Mouse (Mus musculus): ENCODE measurements around the gene Vmn1r1. TPM values are rescaled to one million over a fixed set of nuclear protein-coding genes. Genes with fewer than 3 reads are reported as not detected.
A peak's percentile ranks its signal among the peaks of the same experiment; 100 is the strongest.

Gene Vmn1r1
- polyA plus RNA-seq, 1 experiment from 2014 or later = not detected

DNA sequence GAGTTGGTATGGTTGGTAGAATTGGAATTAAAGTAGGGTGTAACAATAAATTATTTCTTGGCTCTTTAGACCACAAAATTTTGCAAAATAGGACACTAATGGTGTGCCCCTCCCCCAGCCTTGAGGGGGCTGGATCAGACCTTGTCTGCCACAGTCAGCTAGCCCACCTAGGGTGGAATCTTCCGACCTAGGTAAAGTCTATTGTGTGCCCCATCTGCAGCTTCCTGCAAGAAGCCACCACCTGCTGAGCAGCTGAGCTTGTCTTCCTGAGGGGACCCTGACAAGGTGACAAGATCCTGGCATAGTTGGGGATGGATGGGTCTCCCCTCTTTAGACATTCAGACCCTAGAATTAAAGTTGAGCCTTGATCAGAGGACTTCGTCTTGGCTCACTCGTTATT lies 4.7 kb downstream of the Vmn1r1 start:
- no peaks in the 10 kb centered on the region for H3K27me3 ChIP-seq (replicated peaks)
- WGBS = 77% methylated on average over 3 of the region's 3 CpGs
- H3K9ac ChIP-seq = no peak overlapping the region
- H3K4me1 ChIP-seq = no peaks in the 10 kb centered on the region
- H3K4me3 ChIP-seq = no peak overlapping the region
- no peak for ATAC-seq (ENCODE audit: extremely low read depth, insufficient number of reproducible peaks, low FRiP score, low TSS enrichment)
- H3K36me3 ChIP-seq = no peaks in the 10 kb centered on the region
- no peak overlapping the region for H3K27ac ChIP-seq (replicated peaks)
- H3K9me3 ChIP-seq = no peaks in the 10 kb centered on the region
- no peak overlapping the region for H3K4me2 ChIP-seq

DNA sequence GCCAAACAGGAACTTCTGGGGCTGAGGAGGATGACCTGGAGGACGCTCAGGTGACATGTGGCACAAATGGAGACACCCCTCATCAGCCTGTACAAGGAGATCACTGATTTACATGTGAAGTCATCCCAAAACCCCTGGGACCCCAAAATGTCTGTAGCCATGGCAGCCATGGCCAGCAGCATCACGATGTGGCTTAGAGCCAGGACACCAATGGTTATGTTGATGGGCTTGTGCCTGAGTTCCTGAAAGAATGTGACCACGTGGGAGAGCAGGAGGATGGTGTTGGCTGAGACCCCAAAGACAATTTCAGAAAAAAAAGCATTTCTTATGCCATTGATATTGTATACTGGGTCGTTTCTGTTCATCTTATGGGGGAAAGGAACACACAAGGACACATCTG lies 6.6 kb downstream of the Vmn1r1 start:
- WGBS = 60% methylated on average over 4 of the region's 4 CpGs
- H3K4me1 ChIP-seq = no peaks in the 10 kb centered on the region

DNA sequence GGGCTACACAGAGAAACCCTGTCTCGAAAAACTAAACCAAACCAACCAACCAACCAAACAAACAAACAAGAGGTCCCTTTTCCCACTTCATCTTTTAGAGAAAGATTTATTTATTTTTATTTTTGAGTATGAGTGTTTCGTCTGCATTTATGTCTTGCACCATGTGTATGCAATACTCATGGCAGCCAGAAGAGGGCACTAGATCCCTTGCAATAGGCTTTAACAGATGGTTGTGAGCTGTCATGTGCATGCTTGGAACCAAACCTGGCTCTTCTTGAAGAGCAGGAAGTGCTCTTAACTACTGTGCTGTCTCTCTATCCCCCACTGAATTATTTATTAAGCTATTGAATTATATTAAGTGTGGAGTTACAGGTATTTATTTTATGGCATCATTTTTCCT lies 14.3 kb downstream of the Vmn1r1 start:
- Histone ChIP-seq H3K4me1 (peaks cover 18% of the 10 kb centered on the region), H3K9me3 (peaks cover 4% of the 10 kb centered on the region; the same call in 1 of the 2 replicates), H3K9ac (no peak overlapping the region), H3K4me3 (no peak overlapping the region), H3K27me3 (replicated peaks) (no peaks in the 10 kb centered on the region), H3K36me3 (no peaks in the 10 kb centered on the region), H3K4me2 (no peak overlapping the region), H3K27ac (replicated peaks) (no peak overlapping the region)
- WGBS = 86% methylated on average over 2 of the region's 2 CpGs
- no peak for ATAC-seq (ENCODE audit: extremely low read depth, insufficient number of reproducible peaks, low FRiP score, low TSS enrichment)

More for the DNA sequence above, 6.6 kb downstream of the Vmn1r1 start:
- H3K27me3 ChIP-seq (replicated peaks) = no peaks in the 10 kb centered on the region
- no peak overlapping the region for H3K27ac ChIP-seq (replicated peaks)
- no peak for ATAC-seq (ENCODE audit: extremely low read depth, insufficient number of reproducible peaks, low FRiP score, low TSS enrichment)
- no peak overlapping the region for H3K9ac ChIP-seq
- H3K9me3 ChIP-seq = no peaks in the 10 kb centered on the region
- H3K36me3 ChIP-seq = no peaks in the 10 kb centered on the region
- H3K4me3 ChIP-seq = no peak overlapping the region
- no peak overlapping the region for H3K4me2 ChIP-seq

DNA sequence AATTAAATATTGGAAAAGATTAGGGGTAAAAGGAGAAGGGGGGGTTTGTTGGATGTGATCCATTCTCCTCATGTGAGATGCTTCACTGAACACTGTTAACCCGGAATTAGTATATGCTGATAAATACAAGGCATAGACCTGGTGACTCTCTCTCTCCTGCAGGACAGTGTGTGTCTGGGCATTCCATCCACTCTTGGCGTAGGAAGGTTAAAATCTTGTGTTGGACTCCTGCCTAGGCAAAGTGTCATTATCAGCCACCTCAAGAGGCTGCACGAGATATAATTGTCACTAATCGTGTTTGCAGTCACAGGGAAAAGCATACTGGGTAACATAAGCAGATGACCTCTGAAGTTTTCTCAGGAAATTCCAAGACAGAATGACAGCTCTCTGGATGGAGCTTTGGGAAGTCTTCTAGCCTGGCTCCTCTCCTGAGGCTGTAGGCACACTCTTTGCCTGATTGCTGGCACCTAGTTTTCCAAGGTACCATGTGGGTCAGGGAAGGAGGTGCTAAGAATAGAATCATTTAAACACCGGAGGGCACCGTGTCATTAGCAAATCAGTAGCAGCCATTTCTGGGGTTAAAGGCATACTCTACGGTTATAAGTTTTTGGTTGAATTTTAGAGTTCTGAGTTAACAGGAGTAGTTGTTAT lies 15.3 kb downstream of the Vmn1r1 start:
- WGBS = 21% methylated on average over 7 of the region's 7 CpGs
- no peak; the same call in 1 of the 2 replicates for ATAC-seq (ENCODE audit: extremely low read depth, insufficient number of reproducible peaks, low FRiP score, low TSS enrichment)

DNA sequence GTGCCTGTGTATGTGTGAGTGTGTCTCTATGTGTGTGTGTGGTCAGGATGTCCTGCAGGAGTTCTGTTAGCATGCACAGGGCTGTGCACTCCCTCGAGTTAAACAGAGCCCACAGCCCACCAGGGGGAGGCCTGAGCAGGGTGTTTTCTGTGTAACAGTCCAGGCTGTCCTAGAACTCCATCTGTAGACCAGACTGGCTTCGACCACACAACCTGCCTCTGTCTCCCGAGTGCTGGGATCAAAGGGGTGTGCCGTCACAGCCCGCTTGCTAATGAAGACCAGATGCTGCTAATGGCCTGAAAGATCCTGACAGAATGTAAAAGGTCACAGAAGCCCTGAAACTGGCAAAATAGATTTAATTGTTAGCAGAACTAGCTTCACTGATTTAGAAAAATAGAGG lies 18.7 kb downstream of the Vmn1r1 start:
- H3K27ac ChIP-seq (replicated peaks) = no peak overlapping the region
- peaks cover 4% of the 10 kb centered on the region; the same call in 1 of the 2 replicates for H3K9me3 ChIP-seq
- peaks cover 18% of the 10 kb centered on the region for H3K4me1 ChIP-seq
- 50% methylated on average over 5 of the region's 5 CpGs for WGBS
- H3K36me3 ChIP-seq = no peaks in the 10 kb centered on the region
- H3K4me3 ChIP-seq = no peak overlapping the region
- ATAC-seq (ENCODE audit: extremely low read depth, insufficient number of reproducible peaks, low FRiP score, low TSS enrichment) = no peak
- H3K4me2 ChIP-seq = no peak overlapping the region
- peaks cover 16% of the 10 kb centered on the region; the same call in 1 of the 2 replicates for H3K27me3 ChIP-seq (replicated peaks)
- no peak overlapping the region for H3K9ac ChIP-seq

More for the DNA sequence above, 15.3 kb downstream of the Vmn1r1 start:
- H3K4me3 ChIP-seq = no peak overlapping the region
- peaks cover 18% of the 10 kb centered on the region for H3K4me1 ChIP-seq
- no peak overlapping the region for H3K9ac ChIP-seq
- H3K27ac ChIP-seq (replicated peaks) = peak overlapping the region; percentile 70
- no peaks in the 10 kb centered on the region for H3K36me3 ChIP-seq
- H3K4me2 ChIP-seq = peak overlapping the region; percentile 27
- H3K27me3 ChIP-seq (replicated peaks) = no peaks in the 10 kb centered on the region
- H3K9me3 ChIP-seq = peaks cover 4% of the 10 kb centered on the region; the same call in 1 of the 2 replicates

DNA sequence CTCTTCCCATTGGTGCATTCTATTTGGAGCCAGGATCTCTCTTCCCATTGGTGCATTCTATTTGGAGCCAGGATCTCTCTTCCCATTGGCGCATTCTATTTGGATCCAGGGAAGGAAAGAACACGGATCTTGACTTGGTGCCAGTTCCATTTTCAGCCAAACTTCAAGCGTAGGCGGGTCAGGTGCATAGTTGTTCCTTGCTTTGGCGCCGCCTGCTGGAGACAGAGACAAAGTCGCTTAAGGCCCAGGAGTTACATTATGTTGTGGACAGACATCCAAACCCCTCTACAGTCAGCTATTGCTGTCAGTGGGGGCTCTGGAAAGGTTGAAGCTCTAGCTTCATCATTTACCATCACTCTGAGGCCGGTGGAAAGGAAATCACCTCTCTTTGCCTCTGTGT lies 21.0 kb downstream of the Vmn1r1 start:
- H3K9me3 ChIP-seq = no peaks in the 10 kb centered on the region
- no peak overlapping the region for H3K9ac ChIP-seq
- no peak for ATAC-seq (ENCODE audit: extremely low read depth, insufficient number of reproducible peaks, low FRiP score, low TSS enrichment)
- 66% methylated on average over 8 of the region's 8 CpGs for WGBS
- peaks cover 10% of the 10 kb centered on the region for H3K4me1 ChIP-seq
- no peak overlapping the region for H3K27ac ChIP-seq (replicated peaks)
- H3K36me3 ChIP-seq = no peaks in the 10 kb centered on the region
- no peak overlapping the region for H3K4me3 ChIP-seq
- peaks cover 22% of the 10 kb centered on the region; the same call in 1 of the 2 replicates for H3K27me3 ChIP-seq (replicated peaks)
- H3K4me2 ChIP-seq = no peak overlapping the region

DNA sequence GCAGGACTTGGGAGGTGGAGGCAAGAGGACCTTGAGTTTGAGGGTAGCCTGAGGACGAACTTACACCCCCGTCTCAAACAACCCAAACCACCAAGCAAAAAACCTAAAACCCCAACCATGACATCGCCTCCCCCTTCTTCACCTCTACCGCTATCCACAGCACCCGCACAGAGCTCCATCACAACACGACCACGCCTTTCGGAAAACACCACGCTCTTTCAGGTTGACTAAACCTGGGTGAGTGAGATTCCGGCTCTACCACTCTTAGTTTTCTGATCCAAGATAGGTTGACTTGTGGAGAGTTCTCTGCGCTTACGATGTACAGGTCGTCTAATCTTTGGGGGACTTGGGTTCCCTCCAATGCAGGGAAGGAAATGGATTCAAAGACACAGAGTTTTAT lies 21.6 kb downstream of the Vmn1r1 start:
- H3K4me2 ChIP-seq = no peak overlapping the region
- 92% methylated on average over 13 of the region's 13 CpGs for WGBS
- H3K27ac ChIP-seq (replicated peaks) = no peak overlapping the region
- ATAC-seq (ENCODE audit: extremely low read depth, insufficient number of reproducible peaks, low FRiP score, low TSS enrichment) = no peak
- H3K9ac ChIP-seq = no peak overlapping the region
- H3K36me3 ChIP-seq = no peaks in the 10 kb centered on the region
- H3K4me3 ChIP-seq = no peak overlapping the region
- H3K27me3 ChIP-seq (replicated peaks) = peaks cover 22% of the 10 kb centered on the region
- peaks cover 5% of the 10 kb centered on the region for H3K4me1 ChIP-seq
- no peaks in the 10 kb centered on the region for H3K9me3 ChIP-seq

DNA sequence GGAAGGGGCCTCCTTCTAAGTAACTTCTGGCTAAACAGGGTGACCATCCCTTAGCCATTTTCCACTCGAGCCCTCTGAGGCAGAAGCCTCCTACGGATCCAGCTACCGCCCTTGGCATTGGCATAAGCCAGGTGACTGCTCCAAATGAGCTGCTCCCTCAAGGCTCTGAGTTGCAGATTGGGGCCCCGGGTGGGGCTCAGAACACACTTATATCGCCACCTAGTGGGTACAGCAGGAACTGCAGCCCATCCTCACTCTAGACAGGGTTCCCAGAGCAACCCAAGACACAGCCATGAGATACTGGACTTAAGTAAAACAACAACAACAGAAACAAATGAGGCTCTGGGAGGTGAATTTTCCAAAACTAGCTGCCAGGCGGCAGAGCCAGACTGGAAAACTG lies 23.9 kb downstream of the Vmn1r1 start:
- peak overlapping the region; percentile 58; the same call in 1 of the 2 replicates for H3K9ac ChIP-seq
- H3K27ac ChIP-seq (replicated peaks) = no peak overlapping the region
- ATAC-seq (ENCODE audit: extremely low read depth, insufficient number of reproducible peaks, low FRiP score, low TSS enrichment) = 0 out of 2 replicates have a peak, but pooled peaks have one; percentile 14
- H3K9me3 ChIP-seq = no peaks in the 10 kb centered on the region
- peaks cover 12% of the 10 kb centered on the region for H3K4me1 ChIP-seq
- H3K4me2 ChIP-seq = peak overlapping the region; percentile 45
- no peak overlapping the region for H3K4me3 ChIP-seq
- H3K36me3 ChIP-seq = no peaks in the 10 kb centered on the region
- 2% methylated on average over 6 of the region's 6 CpGs for WGBS
- peaks cover 28% of the 10 kb centered on the region for H3K27me3 ChIP-seq (replicated peaks)

DNA sequence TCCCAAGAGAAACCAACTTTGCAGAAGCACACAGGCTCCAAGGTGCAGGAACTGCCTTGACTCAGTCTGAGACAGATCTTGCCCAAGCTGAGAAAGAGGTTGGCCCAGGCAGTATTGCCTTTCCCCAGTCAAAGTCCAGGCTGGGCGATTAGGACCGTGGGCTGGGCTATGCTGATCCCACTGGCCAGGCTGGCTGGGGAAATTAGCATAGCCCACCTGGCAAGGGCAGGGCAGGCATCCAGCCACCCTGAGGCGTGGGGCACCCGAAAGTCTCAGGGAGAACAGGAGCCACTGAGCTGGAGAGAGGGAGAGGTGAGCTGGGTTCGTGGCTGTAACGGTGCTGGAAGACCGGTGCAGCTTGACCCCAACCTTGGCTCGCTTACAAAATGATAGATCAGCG lies 24.3 kb downstream of the Vmn1r1 start:
- Histone ChIP-seq H3K9me3 (no peaks in the 10 kb centered on the region), H3K27ac (replicated peaks) (no peak overlapping the region), H3K4me1 (peaks cover 12% of the 10 kb centered on the region), H3K36me3 (no peaks in the 10 kb centered on the region), H3K9ac (peak overlapping the region; percentile 58; the same call in 1 of the 2 replicates), H3K4me2 (peak overlapping the region; percentile 45), H3K4me3 (no peak overlapping the region), H3K27me3 (replicated peaks) (peaks cover 28% of the 10 kb centered on the region)
- 31% methylated on average over 9 of the region's 9 CpGs for WGBS
- 0 out of 2 replicates have a peak, but pooled peaks have one; percentile 3 for ATAC-seq (ENCODE audit: extremely low read depth, insufficient number of reproducible peaks, low FRiP score, low TSS enrichment)

DNA sequence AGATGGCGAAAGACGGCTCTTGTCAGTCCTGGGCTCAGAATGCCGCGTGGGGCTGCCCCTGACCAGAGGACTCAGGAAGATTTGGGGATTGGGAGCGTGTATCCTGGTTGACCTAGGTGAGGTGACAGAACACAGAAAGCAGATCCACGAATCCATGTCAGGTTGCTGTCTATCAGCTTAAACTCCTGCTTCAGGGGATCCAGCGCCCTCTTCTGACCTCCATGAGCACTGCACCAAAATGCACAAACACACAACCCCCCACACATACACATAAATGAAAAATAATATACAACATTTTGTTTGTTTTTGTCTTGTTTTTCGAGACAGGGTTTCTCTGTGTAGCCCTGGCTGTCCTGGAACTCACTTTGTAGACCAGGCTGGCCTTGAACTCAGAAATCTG lies 26.1 kb downstream of the Vmn1r1 start:
- Histone ChIP-seq H3K9ac (no peak overlapping the region), H3K4me1 (peaks cover 12% of the 10 kb centered on the region), H3K4me3 (no peak overlapping the region), H3K9me3 (no peaks in the 10 kb centered on the region), H3K27me3 (replicated peaks) (peaks cover 28% of the 10 kb centered on the region), H3K36me3 (no peaks in the 10 kb centered on the region), H3K4me2 (no peak overlapping the region), H3K27ac (replicated peaks) (no peak overlapping the region)
- ATAC-seq (ENCODE audit: extremely low read depth, insufficient number of reproducible peaks, low FRiP score, low TSS enrichment) = no peak
- WGBS = 72% methylated on average over 8 of the region's 8 CpGs

DNA sequence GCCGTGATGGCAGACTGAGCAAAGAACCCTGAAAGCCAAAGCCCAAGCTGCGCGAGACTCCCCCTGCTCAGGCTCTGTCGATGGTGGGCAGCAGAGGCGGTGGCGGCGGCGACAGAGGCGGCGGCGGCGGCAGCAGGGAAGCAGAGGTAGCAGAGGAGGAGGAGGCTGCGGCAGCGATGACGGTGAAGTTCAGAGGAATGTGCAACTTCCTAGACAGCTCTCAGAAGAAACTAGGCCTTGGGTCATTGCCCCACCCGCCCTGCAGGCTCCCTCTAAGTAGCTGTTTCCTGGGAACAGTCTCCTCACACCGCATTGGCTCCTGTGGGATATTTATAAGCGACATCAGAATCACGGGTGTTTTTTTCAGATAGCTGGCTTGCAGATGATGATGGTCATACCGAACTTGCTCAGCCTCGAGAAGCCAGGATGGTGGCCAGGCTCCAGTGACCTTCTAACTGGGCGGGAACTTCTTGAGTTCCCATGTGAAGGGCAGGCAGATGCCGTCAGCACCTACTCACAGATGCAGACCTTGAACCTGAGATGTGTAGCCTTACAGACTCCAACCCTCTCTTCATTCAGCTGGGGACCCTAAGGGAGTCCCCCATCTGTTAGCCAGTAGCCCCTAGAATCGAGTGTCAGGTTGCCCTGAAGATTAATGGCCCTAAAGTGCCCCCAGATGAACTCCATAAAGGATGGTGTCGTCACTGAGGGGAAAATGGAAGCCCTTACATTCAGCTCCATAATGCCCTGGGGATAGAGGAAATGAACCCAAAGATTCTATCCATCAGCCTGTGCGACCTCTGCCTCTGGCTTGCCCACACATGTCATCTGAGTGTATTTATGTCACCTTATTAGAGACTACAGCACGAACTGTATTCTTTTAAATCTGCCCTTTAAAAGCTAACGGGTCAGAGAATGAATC lies 26.8 kb downstream of the Vmn1r1 start:
- peaks cover 5% of the 10 kb centered on the region for H3K36me3 ChIP-seq
- H3K4me2 ChIP-seq = peak overlapping the region; percentile 59
- WGBS = 37% methylated on average over 28 of the region's 28 CpGs
- H3K9ac ChIP-seq = peak overlapping the region; percentile 45
- H3K4me3 ChIP-seq = peak overlapping the region; percentile 24
- ATAC-seq (ENCODE audit: extremely low read depth, insufficient number of reproducible peaks, low FRiP score, low TSS enrichment) = no peak
- no peak overlapping the region for H3K27ac ChIP-seq (replicated peaks)
- H3K9me3 ChIP-seq = no peaks in the 10 kb centered on the region
- peaks cover 21% of the 10 kb centered on the region for H3K27me3 ChIP-seq (replicated peaks)
- peaks cover 12% of the 10 kb centered on the region for H3K4me1 ChIP-seq

Data from heart, embryonic 13.5 days (tissue).